Mouse (Mus musculus) liver, adult 2 months (tissue): ENCODE data around the gene Mdh2.

Experiments
- CTCF ChIP-seq: fragments of 200-500 bp; IDR thresholded peaks from 2 replicates; pipeline ENCODE4 v1.5.1; 2011; ENCODE audit warnings: low read depth, low read length, control low read depth
- POLR2A ChIP-seq: fragments of 200-500 bp; IDR thresholded peaks from 2 replicates; pipeline ENCODE4 v1.6.1; 2011; ENCODE audit warnings: low read length, control low read depth; ENCODE audit not compliant: insufficient read depth; ENCODE audit errors: extremely low read depth

DNA sequence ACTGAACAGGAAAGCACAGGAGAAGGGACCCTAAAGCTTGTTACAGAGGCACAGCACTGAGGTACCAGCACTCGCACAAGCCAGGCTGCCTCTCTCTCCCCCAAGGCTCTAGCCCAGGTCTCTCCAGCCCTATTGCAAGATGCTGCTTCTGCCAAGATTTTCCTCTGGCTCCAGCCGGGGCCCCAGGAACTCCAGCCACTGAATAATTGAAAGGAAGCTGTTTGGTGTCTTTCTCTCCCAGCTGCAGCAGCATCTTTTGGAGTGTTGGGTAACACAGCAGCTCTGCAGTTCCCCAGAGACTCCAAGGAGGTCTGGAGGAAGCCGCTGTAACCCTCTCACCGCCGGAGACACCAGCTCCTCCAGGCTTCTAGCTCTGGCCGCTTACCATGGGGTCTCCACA lies 47.9 kb downstream of the Mdh2 start:
- no peak for TF ChIP-seq CTCF
- no peak for TF ChIP-seq POLR2A
